Mouse (Mus musculus) neutrophil, adult 5-6 weeks (primary cell): ENCODE results near the gene Pxk. TPM values are rescaled to one million over a fixed set of nuclear protein-coding genes. Genes with fewer than 3 reads are reported as not detected.
A peak's percentile ranks its signal among the peaks of the same experiment; 100 is the strongest.
"Not testable (repeated sequence)": the region's sequence is repeated elsewhere in the genome, so short reads cannot be mapped to it uniquely, and the experiment has no call there.

Experiments
- ATAC-seq: fragments of 151-379, 151-347 bp; 2 replicates; pipeline ENCODE4 v1.8.0; 2017; ENCODE audit warnings: mild to moderate bottlenecking, moderate TSS enrichment; ENCODE audit not compliant: insufficient number of reproducible peaks, poor library complexity, low FRiP score, severe bottlenecking; ENCODE audit errors: extremely low read depth
- total RNA-seq: library from RNA; stranded (forward); fragments of 200-1000 nt; gene quantifications from 2 replicates; pipeline ENCODE4 v1.2.3, GENCODE M21; 2017

Gene Pxk
- total RNA-seq, 1 experiment from 2014 or later: 196 TPM

- no peak for ATAC-seq
Observed at GRCm38 (mm10) chr14:8098687-8098995, 630 bp downstream of the Pxk start.

DNA sequence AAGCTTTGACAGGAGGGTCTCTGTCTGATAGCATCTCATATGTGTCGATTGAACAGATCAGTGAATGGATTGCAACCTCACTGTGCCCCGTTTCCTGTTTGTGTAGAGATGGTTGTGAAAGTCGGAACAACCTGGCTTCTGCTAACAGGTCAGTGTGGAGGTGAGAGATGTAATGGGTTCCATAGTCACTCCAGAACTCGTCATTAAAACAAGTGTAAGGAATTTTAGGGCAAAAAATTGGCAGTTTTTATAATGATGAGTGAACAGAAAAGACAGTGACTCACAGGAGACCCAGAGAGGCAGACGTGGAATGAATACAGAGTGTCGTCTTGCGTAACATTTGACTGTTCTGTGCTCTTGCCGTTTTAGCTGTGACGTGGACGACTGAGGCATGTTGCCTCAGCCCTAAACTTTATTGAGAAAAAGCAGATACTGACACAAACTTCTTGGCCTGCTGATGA lies 1.6 kb downstream of the Pxk start:
- ATAC-seq: peak; percentile 74

DNA sequence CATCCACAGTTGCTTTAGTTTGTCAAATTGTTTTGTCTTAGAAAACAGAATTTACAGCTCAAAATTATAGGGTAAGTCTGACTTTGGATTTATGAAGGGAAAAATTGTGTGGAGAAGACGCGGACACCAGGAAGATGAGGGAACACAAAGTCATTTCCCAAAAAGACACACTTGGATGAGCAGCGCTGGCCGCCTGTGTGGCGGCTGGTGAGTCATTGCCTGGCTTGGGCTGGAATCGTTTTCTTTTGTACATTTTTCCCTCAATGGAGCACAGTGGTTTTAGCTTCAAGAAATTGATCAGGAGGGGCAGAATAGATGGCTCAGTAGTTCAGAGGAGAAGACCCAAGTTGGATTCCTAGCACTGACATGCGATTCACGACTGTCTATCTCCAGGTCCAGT lies 3.9 kb downstream of the Pxk start:
- no peak for ATAC-seq

DNA sequence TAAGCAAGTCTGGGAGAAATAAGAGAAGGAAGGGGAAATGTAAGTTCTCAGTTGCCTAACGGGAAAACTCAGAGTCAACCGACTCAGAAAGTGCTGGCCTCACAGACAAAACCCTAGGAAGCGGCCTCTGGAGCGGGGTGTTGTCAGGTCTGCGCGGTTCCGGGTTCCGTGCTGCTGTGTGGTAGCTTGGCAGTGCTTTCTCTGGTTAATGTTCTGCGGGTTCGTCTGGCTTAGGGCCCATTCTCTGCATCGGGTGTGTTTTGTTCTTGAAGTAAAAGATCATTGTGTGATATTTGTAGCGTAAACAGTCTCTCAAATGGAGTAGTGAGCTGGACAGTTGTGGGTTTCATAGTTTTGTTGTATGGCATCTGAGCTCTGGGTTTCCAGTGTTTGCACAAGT lies 4.7 kb downstream of the Pxk start:
- no peak for ATAC-seq

GRCm38 (mm10) chr14:8108047-8108446 lies 10.0 kb downstream of the Pxk start:
- ATAC-seq: peak; percentile 33

- ATAC-seq: no peak
Observed at GRCm38 (mm10) chr14:8108976-8109375, 11.0 kb downstream of the Pxk start.

DNA sequence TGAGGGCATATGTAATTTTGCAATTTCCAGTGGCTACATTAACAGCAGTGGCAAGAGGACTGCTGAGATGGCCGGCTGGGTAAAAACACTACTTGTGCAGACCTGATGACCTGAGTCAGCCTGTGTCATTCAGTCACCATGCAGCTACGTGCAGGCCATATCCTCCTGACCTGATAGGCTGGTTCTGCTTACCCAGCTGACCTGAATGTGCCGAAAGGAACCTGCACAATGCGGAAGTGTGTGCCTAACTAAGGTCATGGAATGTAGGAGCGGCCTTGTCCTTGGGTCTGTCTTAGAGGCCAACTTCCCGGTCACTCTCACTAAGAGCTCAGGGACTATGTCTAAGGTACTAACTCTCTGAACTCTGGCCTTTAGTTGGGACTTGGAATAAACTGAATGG lies 13.5 kb downstream of the Pxk start:
- ATAC-seq: no peak

GRCm38 (mm10) chr14:8112036-8112435 lies 14.0 kb downstream of the Pxk start:
- no peak for ATAC-seq

GRCm38 (mm10) chr14:8113616-8114015 lies 15.6 kb downstream of the Pxk start:
- ATAC-seq: no peak

DNA sequence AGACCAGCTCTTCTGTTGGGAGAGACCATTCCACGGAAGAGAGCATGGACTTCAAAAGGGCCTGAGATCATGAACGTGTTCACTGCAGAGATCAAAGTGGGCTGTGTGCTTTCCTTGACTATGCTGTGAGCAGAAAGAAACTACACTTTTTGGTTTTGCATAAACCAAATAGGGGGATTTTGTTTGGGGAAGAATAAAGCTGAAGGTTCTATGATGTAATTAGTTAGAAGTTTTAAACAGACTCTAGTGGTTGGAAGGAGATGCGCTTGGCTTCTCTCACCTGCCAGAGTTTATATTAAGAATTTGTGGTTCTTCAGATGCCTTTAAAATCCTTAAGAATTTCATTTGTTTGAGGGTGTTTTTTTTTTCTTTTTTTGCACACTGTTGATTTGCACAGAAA lies 16.3 kb downstream of the Pxk start:
- peak; percentile 80 for ATAC-seq

- peak; percentile 30; the same call in 1 of the 2 replicates for ATAC-seq
Observed at GRCm38 (mm10) chr14:8114756-8115155, 16.7 kb downstream of the Pxk start.

DNA sequence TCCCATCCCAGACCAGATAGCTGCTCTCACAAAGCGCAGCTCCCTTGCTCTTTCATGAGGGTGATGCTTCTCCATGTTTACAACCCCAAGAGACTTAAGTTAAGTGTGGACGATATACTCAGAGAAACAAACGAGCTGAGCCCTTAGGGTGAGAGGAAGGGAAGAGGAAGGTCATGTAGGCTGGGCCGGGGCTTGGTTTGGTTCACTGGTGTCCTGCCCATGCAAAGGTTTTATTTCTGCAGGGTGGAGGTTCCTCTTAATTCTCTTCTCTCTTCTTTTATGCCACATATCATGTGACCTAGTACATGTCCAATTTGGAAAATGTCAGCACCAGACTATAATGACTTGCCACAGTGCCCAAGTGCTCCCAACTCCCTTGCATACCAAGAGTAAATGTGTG lies 17.8 kb downstream of the Pxk start:
- no peak for ATAC-seq

DNA sequence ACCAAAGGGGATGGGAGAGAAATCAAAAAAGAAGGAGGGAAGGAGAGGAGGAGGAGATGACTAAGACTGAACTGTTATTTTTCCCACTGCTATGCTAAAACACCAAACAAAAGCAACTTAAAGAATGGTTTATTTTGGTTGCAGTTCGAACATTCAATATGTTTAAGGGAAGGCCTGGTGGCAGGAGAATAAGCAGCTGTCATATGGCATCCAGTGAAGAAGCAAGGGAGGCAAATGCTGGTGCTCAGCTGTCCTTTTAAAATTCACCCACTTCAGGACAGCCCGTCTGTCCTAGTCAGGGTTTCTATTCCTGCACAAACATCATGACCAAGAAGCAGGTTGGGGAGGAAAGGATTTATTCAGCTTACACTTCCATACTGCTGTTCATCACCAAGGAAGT lies 19.4 kb downstream of the Pxk start:
- no peak for ATAC-seq

DNA sequence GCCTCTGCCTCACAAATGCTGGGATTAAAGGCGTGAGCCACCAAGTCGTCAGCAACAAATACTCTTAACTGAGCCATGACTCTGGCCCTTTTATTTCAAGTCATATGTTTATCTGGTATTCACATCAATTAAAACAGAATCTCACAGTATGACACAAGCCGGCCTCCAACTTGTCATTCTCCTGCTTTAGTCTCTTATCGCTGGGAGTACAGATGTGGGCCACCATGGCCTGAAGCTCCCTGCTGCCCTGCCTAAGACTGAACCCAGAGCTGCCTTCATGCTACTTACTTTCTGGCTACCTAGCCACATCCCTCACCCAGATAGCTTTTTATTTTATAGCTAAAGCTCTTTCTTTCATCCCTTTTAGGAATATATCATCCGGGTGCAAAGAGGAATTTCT lies 21.4 kb downstream of the Pxk start:
- no peak for ATAC-seq

GRCm38 (mm10) chr14:8119904-8120303 lies 21.9 kb downstream of the Pxk start:
- ATAC-seq: no peak

DNA sequence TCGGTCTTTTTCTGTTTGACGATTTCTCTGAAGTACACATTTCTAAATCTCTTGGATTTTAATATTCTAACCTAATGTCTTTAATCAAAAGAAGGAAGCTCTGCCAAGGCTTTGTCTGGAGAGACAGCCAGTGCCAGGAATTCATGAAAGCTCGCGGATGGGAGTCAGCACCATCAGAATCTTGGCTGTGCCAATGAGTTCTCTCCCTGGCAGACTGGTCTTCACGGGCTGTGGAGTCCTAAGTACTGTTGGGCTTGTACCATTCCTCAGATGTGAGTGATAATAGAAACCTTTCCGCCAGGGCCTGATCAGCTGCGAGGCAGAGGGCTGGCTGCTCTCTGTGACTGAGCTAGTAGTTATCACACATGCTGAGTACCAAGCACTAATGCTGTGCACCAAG lies 25.1 kb downstream of the Pxk start:
- ATAC-seq: no peak

DNA sequence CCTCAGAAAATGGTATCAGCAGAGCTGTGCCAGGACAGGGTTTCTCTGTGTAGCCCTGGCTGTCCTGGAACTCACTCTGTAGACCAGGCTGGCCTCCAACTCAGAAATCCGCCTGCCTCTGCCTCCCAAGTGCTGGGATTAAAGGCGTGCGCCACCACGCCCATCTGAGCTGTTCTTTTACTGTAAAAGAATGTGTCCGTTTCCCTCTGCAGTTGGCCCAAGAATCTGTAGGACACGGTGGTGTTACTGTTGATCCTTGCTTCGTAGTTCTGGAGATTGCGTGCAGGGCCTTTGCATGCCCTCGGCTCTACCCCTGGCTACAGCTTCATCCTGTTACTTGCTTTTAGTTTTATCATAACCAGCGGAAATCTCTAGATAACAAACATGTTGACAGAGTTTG lies 25.6 kb downstream of the Pxk start:
- ATAC-seq: not testable (repeated sequence)

DNA sequence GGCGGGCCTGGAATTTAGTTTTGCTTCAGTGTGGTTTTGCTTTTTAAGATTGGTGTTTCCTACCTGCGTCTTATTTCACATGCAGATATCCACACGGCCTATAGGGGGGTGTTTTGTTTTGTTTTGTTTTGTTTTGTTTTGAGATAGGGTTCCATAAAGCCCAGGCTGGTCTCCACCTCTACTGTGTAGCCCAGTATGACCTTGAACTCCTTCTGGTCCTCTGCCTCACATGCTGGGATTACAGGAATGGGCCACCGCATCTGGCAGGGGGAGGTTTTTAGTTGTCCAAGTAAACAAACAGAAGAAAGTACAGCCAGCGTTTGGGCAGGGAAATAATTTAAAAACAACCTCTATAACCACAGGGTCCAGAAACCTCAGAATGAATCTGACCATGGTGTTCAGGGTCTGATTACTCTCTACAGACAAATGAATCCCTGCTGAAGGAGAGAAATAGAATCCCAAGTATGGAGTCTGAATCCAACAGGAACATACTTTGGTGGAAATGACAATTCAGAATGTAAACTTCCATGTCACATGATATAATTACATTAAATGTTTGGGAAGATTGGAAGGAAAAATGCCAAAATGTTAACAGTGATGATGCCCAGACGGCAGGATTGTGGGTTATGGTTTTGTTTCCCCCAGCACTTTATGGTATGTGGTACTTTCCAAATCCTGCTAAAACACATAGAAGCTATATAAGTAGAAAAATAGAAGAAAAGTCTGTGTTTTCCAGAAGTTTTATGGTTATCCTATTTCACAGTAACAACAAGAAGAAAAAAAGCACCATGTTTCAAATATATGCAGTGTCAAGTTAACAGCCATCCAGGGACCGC lies 26.3 kb downstream of the Pxk start:
- ATAC-seq: no peak

DNA sequence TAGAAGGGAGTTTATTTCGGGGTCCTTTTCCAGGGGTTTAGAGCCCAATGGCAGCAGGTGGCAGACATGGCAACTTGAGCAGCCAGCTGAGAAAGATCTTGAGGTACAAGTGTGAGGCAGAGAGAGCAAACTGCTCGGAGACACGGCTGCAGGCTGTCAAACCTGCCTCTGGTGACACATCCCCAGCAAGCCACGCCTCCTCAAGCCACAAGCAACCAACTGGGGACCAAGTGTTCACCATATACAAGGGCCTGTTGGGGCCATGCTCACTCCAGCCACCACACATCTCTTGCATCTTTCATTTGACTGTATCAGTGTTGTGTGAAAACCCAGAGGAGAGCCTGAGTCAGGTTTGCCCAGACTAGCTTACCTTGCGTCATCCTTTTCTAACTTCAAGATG lies 30.0 kb downstream of the Pxk start:
- no peak for ATAC-seq

DNA sequence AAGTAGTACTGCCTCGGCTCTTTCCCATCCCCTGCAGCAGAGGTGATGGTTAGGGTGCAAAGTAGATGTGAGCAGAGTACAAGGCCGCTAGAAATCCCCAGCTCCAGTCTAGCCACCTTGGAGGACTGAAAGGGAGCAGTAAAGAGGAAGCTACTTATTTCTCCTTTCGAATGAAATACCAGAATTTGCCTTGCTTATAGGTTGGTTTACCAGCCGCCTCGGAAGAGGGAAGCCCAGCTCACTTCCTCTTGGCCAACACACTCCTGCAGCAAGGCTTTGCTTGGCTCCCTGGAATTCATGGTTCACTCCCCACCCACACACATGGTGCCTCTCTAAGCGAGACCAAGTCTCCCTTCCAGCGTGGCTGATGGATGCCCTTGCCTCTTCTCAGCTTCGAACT lies 34.8 kb downstream of the Pxk start:
- peak; percentile 84 for ATAC-seq

DNA sequence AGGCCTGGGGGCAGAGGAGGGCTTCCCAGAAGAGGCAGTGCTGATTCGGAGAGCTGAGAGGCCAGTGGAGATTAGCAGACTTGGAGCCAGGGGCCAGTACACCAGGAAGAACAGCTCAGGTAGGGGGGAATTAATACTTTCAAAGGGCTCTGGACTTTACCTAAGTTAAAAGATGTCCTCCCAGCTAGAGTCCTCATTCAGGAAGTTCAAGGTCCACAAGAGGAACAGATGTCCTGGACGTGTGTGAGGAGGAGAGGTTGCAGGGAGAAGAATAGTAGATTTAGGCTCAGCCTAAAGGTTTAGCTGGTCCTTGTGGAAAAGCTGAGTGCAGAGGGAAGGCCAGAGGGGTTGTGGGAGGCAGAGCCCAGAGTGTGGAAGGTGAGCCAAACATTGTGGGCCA lies 36.2 kb downstream of the Pxk start:
- ATAC-seq: no peak
